Mouse (Mus musculus) testis, adult 2 months (tissue): ENCODE results near the gene Styx. TPM values are rescaled to one million over a fixed set of nuclear protein-coding genes. Genes with fewer than 3 reads are reported as not detected.

Experiments used
- H3K27ac ChIP-seq: fragments of 200-500 bp; 2 replicates; pipeline ENCODE4 v1.5.1; 2012; ENCODE audit warnings: low read depth, low read length; ENCODE audit not compliant: control insufficient read depth, insufficient read depth
- H3K27me3 ChIP-seq: fragments of 200-500 bp; 2 replicates; pipeline ENCODE4 v1.6.1; 2012; ENCODE audit warnings: mild to moderate bottlenecking, low read length, moderate library complexity; ENCODE audit not compliant: control insufficient read depth, insufficient read depth
- H3K36me3 ChIP-seq: fragments of 200-500 bp; 2 replicates; pipeline ENCODE4 v1.6.1; 2012; ENCODE audit warnings: mild to moderate bottlenecking, low read length; ENCODE audit not compliant: control insufficient read depth, insufficient read depth
- H3K4me1 ChIP-seq: fragments of 200-500 bp; 2 replicates; pipeline ENCODE4 v1.6.1; 2012; ENCODE audit warnings: low read length; ENCODE audit not compliant: control insufficient read depth, insufficient read depth
- H3K4me3 ChIP-seq: fragments of 200-500 bp; 2 replicates; pipeline ENCODE4 v1.5.1; 2012; ENCODE audit warnings: low read depth, mild to moderate bottlenecking, low read length, moderate library complexity, mixed read lengths; ENCODE audit not compliant: control insufficient read depth
- CTCF ChIP-seq: fragments of 200-500 bp; IDR thresholded peaks from 2 replicates; pipeline ENCODE4 v1.5.1; 2012; ENCODE audit warnings: low read depth, mild to moderate bottlenecking, inconsistent platforms, low read length, moderate library complexity; ENCODE audit not compliant: control insufficient read depth, insufficient read depth, insufficient replicate concordance
- POLR2A ChIP-seq: fragments of 200-500 bp; IDR thresholded peaks from 2 replicates; pipeline ENCODE4 v1.6.1; 2012; ENCODE audit warnings: low read depth, mild to moderate bottlenecking, inconsistent platforms, low read length, moderate library complexity; ENCODE audit not compliant: control insufficient read depth
- polyA plus RNA-seq: library from polyadenylated mRNA; depleted of rRNA; stranded (reverse); fragments of >200 nt; gene quantifications from 2 replicates; pipeline ENCODE4 v1.2.3, GENCODE M21; 2012

Gene Styx
- polyA plus RNA-seq, 1 experiment, result 15.1 TPM

GRCm38 (mm10) chr14:45423220-45423619 is 72.3 kb downstream of the Styx start:
- TF ChIP-seq CTCF (peak; percentile 45; the same call in 1 of the 2 replicates), POLR2A (no peak)
- Histone ChIP-seq H3K27me3 (no peaks in the 10 kb centered on the region), H3K4me1 (no peaks in the 10 kb centered on the region), H3K4me3 (no peak overlapping the region), H3K27ac (no peak overlapping the region), H3K36me3 (no peaks in the 10 kb centered on the region)

- no peak overlapping the region for H3K27ac ChIP-seq
- H3K4me3 ChIP-seq, result no peak overlapping the region
- H3K4me1 ChIP-seq, result no peaks in the 10 kb centered on the region
- no peaks in the 10 kb centered on the region for H3K36me3 ChIP-seq
- no peaks in the 10 kb centered on the region for H3K27me3 ChIP-seq
- no peak for TF ChIP-seq CTCF
- TF ChIP-seq POLR2A, result no peak
These were observed 79.4 kb downstream of the Styx start for GRCm38 (mm10) chr14:45430066-45430842.

GRCm38 (mm10) chr14:45432003-45432402 is 81.1 kb downstream of the Styx start:
- Histone ChIP-seq H3K27ac (no peak overlapping the region), H3K4me3 (no peak overlapping the region), H3K36me3 (no peaks in the 10 kb centered on the region), H3K4me1 (no peaks in the 10 kb centered on the region), H3K27me3 (no peaks in the 10 kb centered on the region)
- TF ChIP-seq CTCF, result peak; percentile 96
- TF ChIP-seq POLR2A, result no peak

GRCm38 (mm10) chr14:45434220-45434619 is 83.3 kb downstream of the Styx start:
- Histone ChIP-seq H3K27ac (no peak overlapping the region), H3K27me3 (no peaks in the 10 kb centered on the region), H3K36me3 (no peaks in the 10 kb centered on the region), H3K4me3 (no peak overlapping the region), H3K4me1 (no peaks in the 10 kb centered on the region)
- TF ChIP-seq POLR2A, result no peak
- TF ChIP-seq CTCF, result no peak

GRCm38 (mm10) chr14:45438250-45438930 is 87.5 kb downstream of the Styx start:
- H3K27ac ChIP-seq, result no peak overlapping the region
- H3K27me3 ChIP-seq, result no peaks in the 10 kb centered on the region
- peaks cover 2% of the 10 kb centered on the region; the same call in 1 of the 2 replicates for H3K4me1 ChIP-seq
- H3K36me3 ChIP-seq, result no peaks in the 10 kb centered on the region
- TF ChIP-seq CTCF (no peak), POLR2A (no peak)
- H3K4me3 ChIP-seq, result no peak overlapping the region

GRCm38 (mm10) chr14:45438931-45439275 is 88.0 kb downstream of the Styx start:
- TF ChIP-seq CTCF, result no peak
- Histone ChIP-seq H3K27ac (no peak overlapping the region), H3K4me3 (no peak overlapping the region), H3K36me3 (no peaks in the 10 kb centered on the region), H3K4me1 (peaks cover 2% of the 10 kb centered on the region; the same call in 1 of the 2 replicates), H3K27me3 (no peaks in the 10 kb centered on the region)

GRCm38 (mm10) chr14:45439387-45439786 is 88.5 kb downstream of the Styx start:
- H3K27me3 ChIP-seq, result no peaks in the 10 kb centered on the region
- H3K4me3 ChIP-seq, result no peak overlapping the region
- TF ChIP-seq CTCF (no peak), POLR2A (no peak)
- H3K27ac ChIP-seq, result no peak overlapping the region
- peaks cover 2% of the 10 kb centered on the region; the same call in 1 of the 2 replicates for H3K4me1 ChIP-seq
- no peaks in the 10 kb centered on the region for H3K36me3 ChIP-seq
